Mouse (Mus musculus): ENCODE results near the gene 1700113H08Rik. TPM values are rescaled to one million over a fixed set of nuclear protein-coding genes. Genes with fewer than 3 reads are reported as not detected.

Gene 1700113H08Rik
- polyA plus RNA-seq, 1 experiment from 2014 or later = 0.55 TPM

DNA sequence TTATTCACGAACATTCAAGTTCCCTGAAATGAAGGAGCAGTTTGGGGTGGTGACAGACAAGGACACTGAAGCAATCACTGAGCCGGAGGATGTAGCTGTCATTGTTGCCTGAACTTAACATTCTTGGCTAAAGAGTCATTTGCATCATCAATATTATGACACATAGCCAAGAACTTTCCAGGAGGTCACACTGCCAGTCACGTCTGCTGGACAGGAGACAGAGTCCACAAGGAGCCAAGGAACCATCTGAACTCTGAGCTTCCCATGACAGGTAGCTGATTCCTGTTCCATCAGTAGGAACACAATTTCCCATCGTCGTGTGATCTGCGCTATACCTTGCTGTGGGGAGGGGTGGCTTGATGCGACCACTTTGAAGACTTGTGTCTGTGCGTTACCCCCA lies 25.1 kb upstream of the 1700113H08Rik start:
- H3K9me3 ChIP-seq (ENCODE audit: control insufficient read depth, low read length) = no peaks in the 10 kb centered on the region
- no peak overlapping the region for H3K27ac ChIP-seq (ENCODE audit: low read depth, low read length)
- WGBS = 94% methylated on average over 8 of the region's 8 CpGs
- H3K27me3 ChIP-seq (ENCODE audit: control insufficient read depth, insufficient read depth, low read length) = no peaks in the 10 kb centered on the region
- H3K9ac ChIP-seq (replicated peaks; ENCODE audit: low read depth, low read length) = no peak overlapping the region
- no peak overlapping the region for H3K4me3 ChIP-seq (ENCODE audit: low read depth, low read length)
- no peak overlapping the region for H3K4me2 ChIP-seq (ENCODE audit: low read depth, low read length)
- no peaks in the 10 kb centered on the region for H3K36me3 ChIP-seq (ENCODE audit: control insufficient read depth, insufficient read depth, low read length)
- H3K4me1 ChIP-seq (ENCODE audit: control insufficient read depth, insufficient read depth, low read length) = peaks cover 5% of the 10 kb centered on the region; the same call in 1 of the 2 replicates
- no peak for ATAC-seq (ENCODE audit: low read depth)

DNA sequence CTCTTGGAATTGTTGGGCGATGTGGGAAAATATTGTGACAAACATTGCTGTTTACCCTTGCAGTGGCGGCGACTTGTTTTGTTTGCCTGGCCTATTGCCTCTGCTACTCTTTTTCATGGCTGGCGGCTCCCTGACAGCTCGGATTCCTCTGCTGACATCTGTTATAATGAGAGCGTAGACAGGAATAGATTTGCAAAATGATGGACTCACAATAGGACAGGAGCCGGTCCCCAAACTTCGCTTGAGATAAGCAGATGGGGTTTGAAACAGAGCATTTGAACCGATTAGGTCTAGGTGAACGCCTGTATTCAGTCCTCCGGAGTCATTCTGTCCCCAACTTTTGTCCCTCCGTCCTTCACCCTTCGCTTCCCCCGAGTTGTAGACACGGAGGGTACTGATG lies 22.0 kb upstream of the 1700113H08Rik start:
- no peak overlapping the region for H3K9ac ChIP-seq (replicated peaks; ENCODE audit: low read depth, low read length)
- 26% methylated on average over 15 of the region's 15 CpGs for WGBS
- peaks cover 5% of the 10 kb centered on the region; the same call in 1 of the 2 replicates for H3K4me1 ChIP-seq (ENCODE audit: control insufficient read depth, insufficient read depth, low read length)
- H3K4me2 ChIP-seq (ENCODE audit: low read depth, low read length) = no peak overlapping the region
- no peak overlapping the region for H3K27ac ChIP-seq (ENCODE audit: low read depth, low read length)
- no peaks in the 10 kb centered on the region for H3K9me3 ChIP-seq (ENCODE audit: control insufficient read depth, low read length)
- H3K36me3 ChIP-seq (ENCODE audit: control insufficient read depth, insufficient read depth, low read length) = no peaks in the 10 kb centered on the region
- no peaks in the 10 kb centered on the region for H3K27me3 ChIP-seq (ENCODE audit: control insufficient read depth, insufficient read depth, low read length)
- peak; percentile 28; the same call in 1 of the 2 replicates for ATAC-seq (ENCODE audit: low read depth)
- no peak overlapping the region for H3K4me3 ChIP-seq (ENCODE audit: low read depth, low read length)

DNA sequence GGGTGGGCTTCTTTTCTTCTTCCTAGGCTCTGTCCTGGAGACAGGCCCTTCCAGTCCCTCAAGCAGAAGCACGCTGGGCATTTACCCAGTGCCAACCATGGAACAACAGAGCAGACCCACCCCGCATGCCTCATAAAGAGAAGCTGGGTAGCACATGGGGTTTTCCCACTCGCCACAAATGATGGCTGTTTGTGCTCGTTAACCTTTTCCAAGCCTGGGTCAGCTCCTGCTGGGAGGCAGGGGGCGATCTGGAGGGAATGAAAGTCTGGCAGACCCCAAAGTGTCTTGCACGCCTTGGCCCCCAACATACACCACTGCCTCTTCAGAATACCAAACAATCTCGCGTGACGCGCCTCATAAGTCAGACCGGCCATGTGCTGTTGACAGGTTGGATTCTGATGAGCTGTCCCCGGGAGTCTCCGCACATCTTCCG lies 21.6 kb upstream of the 1700113H08Rik start:
- 17% methylated on average over 14 of the region's 14 CpGs for WGBS
- no peaks in the 10 kb centered on the region for H3K36me3 ChIP-seq (ENCODE audit: control insufficient read depth, insufficient read depth, low read length)
- no peaks in the 10 kb centered on the region for H3K9me3 ChIP-seq (ENCODE audit: control insufficient read depth, low read length)
- no peak overlapping the region for H3K4me3 ChIP-seq (ENCODE audit: low read depth, low read length)
- no peak overlapping the region for H3K9ac ChIP-seq (replicated peaks; ENCODE audit: low read depth, low read length)
- H3K27me3 ChIP-seq (ENCODE audit: control insufficient read depth, insufficient read depth, low read length) = no peaks in the 10 kb centered on the region
- peak overlapping the region; percentile 29; the same call in 1 of the 2 replicates for H3K4me2 ChIP-seq (ENCODE audit: low read depth, low read length)
- ATAC-seq (ENCODE audit: low read depth) = peak; percentile 69
- no peak overlapping the region for H3K27ac ChIP-seq (ENCODE audit: low read depth, low read length)
- peaks cover 5% of the 10 kb centered on the region; the same call in 1 of the 2 replicates for H3K4me1 ChIP-seq (ENCODE audit: control insufficient read depth, insufficient read depth, low read length)

DNA sequence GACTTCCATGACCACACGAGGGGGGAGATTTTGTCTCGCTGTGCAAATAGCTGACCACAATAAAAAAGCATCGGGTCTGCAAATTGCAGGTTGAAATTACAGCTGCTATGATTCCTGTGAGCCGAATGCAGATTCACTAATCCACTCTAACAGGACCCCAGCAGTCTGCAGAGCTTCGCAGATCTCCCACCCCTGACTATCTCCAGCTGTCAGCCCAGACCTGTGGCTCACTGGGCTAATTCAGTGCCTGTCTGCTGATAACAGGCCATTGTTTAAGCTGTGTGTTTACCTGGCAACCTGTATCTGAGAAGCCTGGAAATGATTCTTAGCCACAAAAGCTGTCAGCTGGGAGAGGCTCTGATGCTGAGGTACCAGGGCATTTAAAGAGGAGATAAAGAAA lies 20.8 kb upstream of the 1700113H08Rik start:
- 31% methylated on average over 5 of the region's 5 CpGs for WGBS
- Histone ChIP-seq H3K4me3 (ENCODE audit: low read depth, low read length) (no peak overlapping the region), H3K9ac (replicated peaks; ENCODE audit: low read depth, low read length) (no peak overlapping the region), H3K9me3 (ENCODE audit: control insufficient read depth, low read length) (no peaks in the 10 kb centered on the region), H3K4me2 (ENCODE audit: low read depth, low read length) (no peak overlapping the region), H3K4me1 (ENCODE audit: control insufficient read depth, insufficient read depth, low read length) (peaks cover 5% of the 10 kb centered on the region; the same call in 1 of the 2 replicates), H3K27ac (ENCODE audit: low read depth, low read length) (no peak overlapping the region), H3K27me3 (ENCODE audit: control insufficient read depth, insufficient read depth, low read length) (no peaks in the 10 kb centered on the region), H3K36me3 (ENCODE audit: control insufficient read depth, insufficient read depth, low read length) (no peaks in the 10 kb centered on the region)
- ATAC-seq (ENCODE audit: low read depth) = no peak

DNA sequence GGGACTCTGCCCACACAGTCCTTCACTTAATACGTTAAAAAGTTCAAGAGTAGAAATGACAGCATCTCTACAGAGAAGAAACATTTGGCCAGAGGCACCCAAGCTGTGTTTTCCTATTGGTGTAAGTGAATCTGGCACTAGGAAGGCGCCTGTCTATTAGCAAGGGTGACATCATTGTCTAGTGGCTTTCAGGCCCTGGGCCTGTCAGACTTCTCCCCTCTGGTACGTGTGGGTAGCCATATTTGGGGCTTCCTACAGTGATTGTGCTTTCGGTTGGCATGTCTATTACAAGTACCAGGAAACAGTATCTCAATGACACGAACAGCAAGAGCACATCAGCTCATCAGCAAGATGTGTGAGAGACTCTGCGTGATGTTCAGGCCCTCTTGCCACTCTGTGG lies 18.5 kb upstream of the 1700113H08Rik start:
- ATAC-seq (ENCODE audit: low read depth) = no peak
- Histone ChIP-seq H3K9me3 (ENCODE audit: control insufficient read depth, low read length) (no peaks in the 10 kb centered on the region), H3K27ac (ENCODE audit: low read depth, low read length) (no peak overlapping the region), H3K27me3 (ENCODE audit: control insufficient read depth, insufficient read depth, low read length) (no peaks in the 10 kb centered on the region), H3K4me2 (ENCODE audit: low read depth, low read length) (no peak overlapping the region), H3K4me1 (ENCODE audit: control insufficient read depth, insufficient read depth, low read length) (peaks cover 5% of the 10 kb centered on the region; the same call in 1 of the 2 replicates), H3K4me3 (ENCODE audit: low read depth, low read length) (no peak overlapping the region), H3K36me3 (ENCODE audit: control insufficient read depth, insufficient read depth, low read length) (no peaks in the 10 kb centered on the region), H3K9ac (replicated peaks; ENCODE audit: low read depth, low read length) (no peak overlapping the region)
- 95% methylated on average over 6 of the region's 6 CpGs for WGBS

DNA sequence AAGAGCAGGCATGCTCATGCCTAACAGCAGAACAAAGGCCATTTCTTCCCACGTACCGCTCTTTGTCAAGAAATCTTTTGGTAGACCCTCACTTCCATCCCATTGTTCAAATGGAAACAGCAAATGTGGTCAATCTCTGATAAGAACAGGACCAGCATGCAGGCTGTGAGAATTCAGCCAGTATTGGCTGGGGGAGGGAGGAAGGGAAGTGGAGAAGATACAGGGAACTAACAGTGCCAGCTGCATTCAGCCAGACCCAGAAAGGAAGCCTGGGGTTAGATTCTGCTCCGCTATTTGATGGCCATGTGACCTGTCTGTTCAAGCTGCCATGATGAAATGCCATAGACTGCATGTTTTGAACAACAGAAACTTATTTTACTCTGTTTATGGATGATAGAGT lies 18.0 kb upstream of the 1700113H08Rik start:
- Histone ChIP-seq H3K9ac (replicated peaks; ENCODE audit: low read depth, low read length) (no peak overlapping the region), H3K9me3 (ENCODE audit: control insufficient read depth, low read length) (no peaks in the 10 kb centered on the region), H3K36me3 (ENCODE audit: control insufficient read depth, insufficient read depth, low read length) (no peaks in the 10 kb centered on the region), H3K4me3 (ENCODE audit: low read depth, low read length) (no peak overlapping the region), H3K4me1 (ENCODE audit: control insufficient read depth, insufficient read depth, low read length) (peaks cover 5% of the 10 kb centered on the region; the same call in 1 of the 2 replicates), H3K27ac (ENCODE audit: low read depth, low read length) (no peak overlapping the region), H3K27me3 (ENCODE audit: control insufficient read depth, insufficient read depth, low read length) (no peaks in the 10 kb centered on the region), H3K4me2 (ENCODE audit: low read depth, low read length) (no peak overlapping the region)
- 89% methylated on average over 3 of the region's 3 CpGs for WGBS
- no peak for ATAC-seq (ENCODE audit: low read depth)

DNA sequence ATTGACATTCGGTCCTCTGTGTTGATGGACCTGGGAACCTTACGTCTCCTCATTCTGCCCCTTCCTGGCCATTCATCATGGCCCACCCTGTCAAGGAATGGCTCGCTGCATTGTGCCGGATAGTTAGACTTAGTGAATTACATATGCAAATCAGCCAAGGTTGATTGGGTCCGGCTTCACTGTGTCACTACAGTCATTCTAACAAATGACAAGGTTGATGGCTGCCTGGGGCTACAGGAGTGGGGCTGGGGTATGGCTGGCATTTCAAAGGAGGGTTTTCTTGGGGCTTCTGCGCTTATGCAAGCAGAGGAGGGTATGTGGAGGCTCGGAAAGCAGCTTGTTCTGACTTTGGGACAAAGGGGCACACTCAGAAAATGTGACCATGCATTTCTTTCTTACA lies 16.6 kb upstream of the 1700113H08Rik start:
- peaks cover 4% of the 10 kb centered on the region; the same call in 1 of the 2 replicates for H3K4me1 ChIP-seq (ENCODE audit: control insufficient read depth, insufficient read depth, low read length)

DNA sequence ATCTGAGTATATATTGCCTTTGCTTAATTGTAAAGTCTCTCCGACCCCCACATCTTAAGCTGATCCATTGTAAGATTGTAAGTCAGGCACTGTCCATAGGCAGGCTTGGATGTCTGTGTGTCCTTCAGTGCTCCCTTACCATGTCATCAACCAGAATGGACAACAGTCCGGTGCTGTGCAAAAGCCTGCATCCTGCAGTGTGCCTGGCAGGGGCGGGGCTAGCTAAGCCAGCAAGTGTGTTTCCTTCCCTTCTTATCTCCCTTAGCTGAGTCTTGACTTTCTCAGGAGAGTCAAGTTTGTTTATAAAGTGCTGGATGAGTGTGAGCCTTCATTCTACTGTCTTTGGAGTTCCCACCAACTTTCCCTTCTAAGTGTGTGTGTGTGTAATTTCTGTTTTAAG lies 12.6 kb upstream of the 1700113H08Rik start:
- no peak overlapping the region for H3K9ac ChIP-seq (replicated peaks; ENCODE audit: low read depth, low read length)
- H3K36me3 ChIP-seq (ENCODE audit: control insufficient read depth, insufficient read depth, low read length) = no peaks in the 10 kb centered on the region
- H3K9me3 ChIP-seq (ENCODE audit: control insufficient read depth, low read length) = no peaks in the 10 kb centered on the region
- no peak overlapping the region for H3K4me3 ChIP-seq (ENCODE audit: low read depth, low read length)
- no peak overlapping the region for H3K27ac ChIP-seq (ENCODE audit: low read depth, low read length)
- no peak overlapping the region for H3K4me2 ChIP-seq (ENCODE audit: low read depth, low read length)
- H3K4me1 ChIP-seq (ENCODE audit: control insufficient read depth, insufficient read depth, low read length) = no peaks in the 10 kb centered on the region
- 74% methylated on average over 3 of the region's 3 CpGs for WGBS
- H3K27me3 ChIP-seq (ENCODE audit: control insufficient read depth, insufficient read depth, low read length) = no peaks in the 10 kb centered on the region
- ATAC-seq (ENCODE audit: low read depth) = no peak

More for the DNA sequence above, 16.6 kb upstream of the 1700113H08Rik start:
- H3K9ac ChIP-seq (replicated peaks; ENCODE audit: low read depth, low read length) = no peak overlapping the region
- no peak overlapping the region for H3K4me3 ChIP-seq (ENCODE audit: low read depth, low read length)
- no peak overlapping the region for H3K27ac ChIP-seq (ENCODE audit: low read depth, low read length)
- no peak overlapping the region for H3K4me2 ChIP-seq (ENCODE audit: low read depth, low read length)
- 48% methylated on average over 7 of the region's 7 CpGs for WGBS
- H3K36me3 ChIP-seq (ENCODE audit: control insufficient read depth, insufficient read depth, low read length) = no peaks in the 10 kb centered on the region
- ATAC-seq (ENCODE audit: low read depth) = no peak
- no peaks in the 10 kb centered on the region for H3K27me3 ChIP-seq (ENCODE audit: control insufficient read depth, insufficient read depth, low read length)
- no peaks in the 10 kb centered on the region for H3K9me3 ChIP-seq (ENCODE audit: control insufficient read depth, low read length)

DNA sequence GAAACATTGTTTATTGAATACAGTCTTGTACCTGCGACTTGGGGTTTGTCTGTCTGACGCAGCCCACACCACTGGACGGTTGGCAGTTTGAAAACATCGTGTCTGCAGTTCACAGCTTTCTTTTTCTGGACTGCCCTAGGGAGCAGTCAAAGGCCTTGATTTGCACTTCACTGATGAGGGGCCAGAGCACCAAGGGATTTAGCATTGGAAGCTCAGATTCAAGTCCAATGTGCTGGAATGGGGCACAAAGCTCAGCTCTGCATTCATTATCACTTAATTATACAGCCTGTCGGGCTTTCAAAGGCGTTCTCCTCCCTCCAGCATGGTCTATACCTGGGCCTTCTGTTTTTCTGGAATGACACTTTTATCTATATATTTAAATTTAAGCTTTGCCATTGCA lies 11.4 kb upstream of the 1700113H08Rik start:
- Histone ChIP-seq H3K9me3 (ENCODE audit: control insufficient read depth, low read length) (no peaks in the 10 kb centered on the region), H3K4me1 (ENCODE audit: control insufficient read depth, insufficient read depth, low read length) (no peaks in the 10 kb centered on the region), H3K4me3 (ENCODE audit: low read depth, low read length) (no peak overlapping the region), H3K4me2 (ENCODE audit: low read depth, low read length) (no peak overlapping the region), H3K27me3 (ENCODE audit: control insufficient read depth, insufficient read depth, low read length) (no peaks in the 10 kb centered on the region), H3K27ac (ENCODE audit: low read depth, low read length) (no peak overlapping the region), H3K36me3 (ENCODE audit: control insufficient read depth, insufficient read depth, low read length) (no peaks in the 10 kb centered on the region), H3K9ac (replicated peaks; ENCODE audit: low read depth, low read length) (no peak overlapping the region)
- no peak for ATAC-seq (ENCODE audit: low read depth)
- WGBS = 14% methylated on average over 6 of the region's 6 CpGs
